Mouse (Mus musculus) heart, embryonic 12.5 days (tissue): ENCODE results near the gene Sos2. TPM values are rescaled to one million over a fixed set of nuclear protein-coding genes. Genes with fewer than 3 reads are reported as not detected.

ENCODE experiments used
- ATAC-seq: fragments of 200-750 bp; cut with Nextera tagmentation; 2 replicates; pipeline ENCODE4 v1.8.0; 2017; ENCODE audit warnings: moderate TSS enrichment, moderate library complexity; ENCODE audit not compliant: insufficient number of reproducible peaks, low FRiP score
- H3K27ac ChIP-seq: fragments of 300-500 bp; sonication (generic); 2 replicates; pipeline ENCODE4 v1.5.1; 2016; ENCODE audit warnings: mild to moderate bottlenecking, moderate library complexity; ENCODE audit not compliant: poor library complexity, severe bottlenecking
- H3K27me3 ChIP-seq: fragments of 300-500 bp; sonication (generic); replicated peaks from 2 replicates; pipeline ENCODE4 v1.6.1; 2016; ENCODE audit warnings: mild to moderate bottlenecking, moderate library complexity
- H3K36me3 ChIP-seq: fragments of 300-500 bp; sonication (generic); 2 replicates; pipeline ENCODE4 v1.6.1; 2016; ENCODE audit warnings: mild to moderate bottlenecking, moderate library complexity
- H3K4me1 ChIP-seq: fragments of 300-500 bp; sonication (generic); replicated peaks from 2 replicates; pipeline ENCODE4 v1.6.1; 2016; ENCODE audit warnings: mild to moderate bottlenecking
- H3K4me2 ChIP-seq: fragments of 300-500 bp; sonication (generic); 2 replicates; pipeline ENCODE4 v1.6.1; 2016; ENCODE audit warnings: mild to moderate bottlenecking, moderate library complexity
- H3K4me3 ChIP-seq: fragments of 300-500 bp; sonication (generic); 2 replicates; pipeline ENCODE4 v1.5.1; 2016; ENCODE audit warnings: mild to moderate bottlenecking
- H3K9ac ChIP-seq: fragments of 300-500 bp; sonication (generic); 2 replicates; pipeline ENCODE4 v1.6.1; 2016; ENCODE audit warnings: mild to moderate bottlenecking, moderate library complexity
- H3K9me3 ChIP-seq: fragments of 300-500 bp; sonication (generic); replicated peaks from 2 replicates; pipeline ENCODE4 v1.6.1; 2016; ENCODE audit warnings: mild to moderate bottlenecking, moderate library complexity
- WGBS: fragments of 180-500 bp; shearing (Covaris S2); methylation state at CpG from one replicate; pipeline ENCODE4 v1.1.7; 2016; 5-methylcytosine and 5-hydroxymethylcytosine counted together
- polyA plus RNA-seq: library from polyadenylated mRNA; unstranded; fragments of >200 nt; fragmentation: Nextera tagmentation; extraction: Ambion mirVana; gene quantifications from 2 replicates; pipeline ENCODE4 v1.2.1, GENCODE M21; 2016

The Sos2 gene
- polyA plus RNA-seq, 1 experiment from 2014 or later = 8.4 TPM

- H3K27ac ChIP-seq = no peak overlapping the region
- no peak overlapping the region for H3K4me2 ChIP-seq
- H3K27me3 ChIP-seq = no peaks in the 10 kb centered on the region
- H3K4me1 ChIP-seq = no peaks in the 10 kb centered on the region; the same call in 1 of the 2 replicates
- no peaks in the 10 kb centered on the region for H3K9me3 ChIP-seq
- H3K36me3 ChIP-seq = no peaks in the 10 kb centered on the region
- no peak for ATAC-seq
- WGBS = 79% methylated on average over 17 of the region's 17 CpGs
- H3K9ac ChIP-seq = no peak overlapping the region
- H3K4me3 ChIP-seq = no peak overlapping the region
Measured at GRCm38 (mm10) chr12:69693471-69693870, 11.8 kb upstream of the Sos2 start.

- H3K27ac ChIP-seq = no peak overlapping the region
- ATAC-seq = no peak
- H3K9me3 ChIP-seq = no peaks in the 10 kb centered on the region
- no peak overlapping the region for H3K9ac ChIP-seq
- no peaks in the 10 kb centered on the region for H3K27me3 ChIP-seq
- H3K36me3 ChIP-seq = no peaks in the 10 kb centered on the region
- no peaks in the 10 kb centered on the region; the same call in 1 of the 2 replicates for H3K4me1 ChIP-seq
- no peak overlapping the region for H3K4me3 ChIP-seq
- H3K4me2 ChIP-seq = no peak overlapping the region
- 88% methylated on average over 4 of the region's 4 CpGs for WGBS
Measured at GRCm38 (mm10) chr12:69690714-69691113, 9.1 kb upstream of the Sos2 start.

- H3K4me1 ChIP-seq = no peaks in the 10 kb centered on the region; the same call in 1 of the 2 replicates
- H3K4me2 ChIP-seq = no peak overlapping the region
- H3K36me3 ChIP-seq = no peaks in the 10 kb centered on the region
- no peak overlapping the region for H3K27ac ChIP-seq
- ATAC-seq = no peak
- H3K9me3 ChIP-seq = no peaks in the 10 kb centered on the region
- no peak overlapping the region for H3K4me3 ChIP-seq
- no peaks in the 10 kb centered on the region for H3K27me3 ChIP-seq
- no peak overlapping the region for H3K9ac ChIP-seq
Measured at GRCm38 (mm10) chr12:69689094-69689493, 7.4 kb upstream of the Sos2 start.

GRCm38 (mm10) chr12:69688368-69688767, 6.7 kb upstream of the Sos2 start:
- Histone ChIP-seq H3K4me2 (no peak overlapping the region), H3K4me1 (no peaks in the 10 kb centered on the region; the same call in 1 of the 2 replicates), H3K27ac (no peak overlapping the region), H3K36me3 (no peaks in the 10 kb centered on the region), H3K4me3 (no peak overlapping the region), H3K27me3 (no peaks in the 10 kb centered on the region), H3K9me3 (no peaks in the 10 kb centered on the region), H3K9ac (no peak overlapping the region)
- WGBS = 47% methylated on average over 2 of the region's 2 CpGs
- ATAC-seq = no peak

- peaks cover 8% of the 10 kb centered on the region for H3K4me1 ChIP-seq
- H3K4me3 ChIP-seq = no peak overlapping the region
- no peak overlapping the region for H3K27ac ChIP-seq
- no peaks in the 10 kb centered on the region for H3K27me3 ChIP-seq
- peak overlapping the region; percentile 23; the same call in 1 of the 2 replicates for H3K4me2 ChIP-seq
- no peaks in the 10 kb centered on the region for H3K36me3 ChIP-seq
- H3K9ac ChIP-seq = no peak overlapping the region
- 43% methylated on average over 10 of the region's 10 CpGs for WGBS
- ATAC-seq = no peak
- H3K9me3 ChIP-seq = no peaks in the 10 kb centered on the region
Measured at GRCm38 (mm10) chr12:69683537-69683936, 1.9 kb upstream of the Sos2 start.

- ATAC-seq = no peak
- Histone ChIP-seq H3K36me3 (no peaks in the 10 kb centered on the region), H3K4me3 (peak overlapping the region; percentile 25; the same call in 1 of the 2 replicates), H3K27ac (no peak overlapping the region), H3K9me3 (no peaks in the 10 kb centered on the region), H3K9ac (no peak overlapping the region), H3K4me2 (peak overlapping the region; percentile 87), H3K27me3 (no peaks in the 10 kb centered on the region), H3K4me1 (peaks cover 8% of the 10 kb centered on the region)
- 45% methylated on average over 14 of the region's 14 CpGs for WGBS
Measured at GRCm38 (mm10) chr12:69682788-69683419, 1.3 kb upstream of the Sos2 start.

- WGBS = 8% methylated on average over 54 of the region's 54 CpGs
- no peaks in the 10 kb centered on the region for H3K9me3 ChIP-seq
- ATAC-seq = peak; percentile 90
- peak overlapping the region; percentile 99 for H3K27ac ChIP-seq
- no peaks in the 10 kb centered on the region for H3K27me3 ChIP-seq
- no peaks in the 10 kb centered on the region for H3K36me3 ChIP-seq
- peak overlapping the region; percentile 87 for H3K4me2 ChIP-seq
- peaks cover 8% of the 10 kb centered on the region for H3K4me1 ChIP-seq
- H3K4me3 ChIP-seq = peak overlapping the region; percentile 78
- peak overlapping the region; percentile 96 for H3K9ac ChIP-seq
Measured at GRCm38 (mm10) chr12:69682065-69682787, 574 bp upstream of the Sos2 start.

GRCm38 (mm10) chr12:69680635-69681565, 752 bp downstream of the Sos2 start:
- Histone ChIP-seq H3K27ac (peak overlapping the region; percentile 99), H3K27me3 (no peaks in the 10 kb centered on the region), H3K9ac (peak overlapping the region; percentile 96), H3K4me3 (peak overlapping the region; percentile 78), H3K36me3 (no peaks in the 10 kb centered on the region), H3K4me1 (peaks cover 14% of the 10 kb centered on the region), H3K4me2 (peak overlapping the region; percentile 87), H3K9me3 (no peaks in the 10 kb centered on the region)
- under 1% methylated on average over 56 of the region's 56 CpGs for WGBS
- peak; percentile 74 for ATAC-seq

GRCm38 (mm10) chr12:69676157-69676556, 5.5 kb downstream of the Sos2 start:
- H3K9me3 ChIP-seq = 0 out of 2 replicates have a peak, but pooled peaks cover 3% of the 10 kb centered on the region
- no peaks in the 10 kb centered on the region for H3K36me3 ChIP-seq
- H3K27ac ChIP-seq = no peak overlapping the region
- no peak for ATAC-seq
- no peaks in the 10 kb centered on the region for H3K27me3 ChIP-seq
- H3K4me1 ChIP-seq = peaks cover 26% of the 10 kb centered on the region
- 79% methylated on average over 4 of the region's 4 CpGs for WGBS
- H3K4me2 ChIP-seq = no peak overlapping the region
- no peak overlapping the region for H3K9ac ChIP-seq
- H3K4me3 ChIP-seq = no peak overlapping the region

- H3K4me3 ChIP-seq = no peak overlapping the region
- no peak overlapping the region for H3K27ac ChIP-seq
- WGBS = 78% methylated on average over 10 of the region's 10 CpGs
- no peak for ATAC-seq
- no peaks in the 10 kb centered on the region for H3K36me3 ChIP-seq
- no peaks in the 10 kb centered on the region for H3K27me3 ChIP-seq
- 0 out of 2 replicates have a peak, but pooled peaks cover 3% of the 10 kb centered on the region for H3K9me3 ChIP-seq
- no peak overlapping the region for H3K9ac ChIP-seq
- H3K4me1 ChIP-seq = peaks cover 20% of the 10 kb centered on the region
- no peak overlapping the region for H3K4me2 ChIP-seq
Measured at GRCm38 (mm10) chr12:69674576-69675537, 6.8 kb downstream of the Sos2 start.
